Mouse (Mus musculus) liver, embryonic 14.5 days (tissue): ENCODE results near the gene Pex14.

Experiments
- CTCF ChIP-seq: IDR thresholded peaks from 2 replicates; pipeline ENCODE4 v1.5.1; 2016; ENCODE audit warnings: antibody characterized with exemption, low read depth, control low read depth
- EP300 ChIP-seq: IDR thresholded peaks from 2 replicates; pipeline ENCODE4 v1.6.1; 2016; ENCODE audit warnings: antibody characterized with exemption, low read depth

GRCm38 (mm10) chr4:148933109-148933508 is 166.6 kb downstream of the Pex14 start:
- TF ChIP-seq CTCF (no peak), EP300 (no peak)
